Mouse (Mus musculus) lung, adult 10 weeks (tissue): Measurements from ENCODE around the gene Slc7a6os. TPM values are rescaled to one million over a fixed set of nuclear protein-coding genes. Genes with fewer than 3 reads are reported as not detected.

Experiments
- polyA plus RNA-seq: library from polyadenylated mRNA; stranded (reverse); fragments of 350-450 nt; fragmentation: Illumina TruSeq; extraction: RNeasy Lipid Tissue Mini Kit (QIAGEN cat#74804); gene quantifications from one replicate; pipeline ENCODE4 v1.2.3, GENCODE M21; 2014; ENCODE audit warnings: low read depth, low replicate concordance; ENCODE audit not compliant: insufficient read depth

The Slc7a6os gene
- polyA plus RNA-seq: 24.3 TPM

DNA sequence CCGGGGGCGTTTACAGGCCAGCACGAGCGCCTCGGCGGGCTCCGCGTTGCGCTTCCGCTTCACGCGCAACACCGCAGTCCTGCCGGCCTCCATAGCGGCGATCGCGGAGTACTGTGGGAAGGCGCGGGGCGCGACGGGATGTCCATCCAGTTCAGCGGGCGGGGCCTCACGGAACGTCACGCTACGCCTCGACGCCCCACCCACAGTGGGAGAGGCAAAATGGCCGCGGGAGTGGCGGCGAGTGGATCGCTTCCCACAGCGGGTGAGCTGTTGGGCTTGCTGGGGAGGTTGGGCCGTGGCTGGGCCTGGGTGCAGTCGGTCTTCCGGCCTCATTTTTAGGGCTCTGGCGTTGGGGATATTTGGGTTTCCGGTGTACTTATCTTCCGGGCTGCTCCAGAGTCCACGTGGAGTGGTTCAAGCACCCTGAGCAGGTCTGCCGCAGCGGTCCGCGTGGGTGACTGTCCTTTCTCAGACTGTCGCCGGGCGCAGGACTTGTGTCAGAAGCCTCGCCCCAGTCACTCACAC is at the start of gene Slc7a6os, which contains the start of gene Prmt7:
Slc7a6os (minus strand) TSS at position 115 of the 525 bp plus-strand sequence.
Prmt7 (plus strand) TSS at position 116 of the 525 bp plus-strand sequence.

DNA sequence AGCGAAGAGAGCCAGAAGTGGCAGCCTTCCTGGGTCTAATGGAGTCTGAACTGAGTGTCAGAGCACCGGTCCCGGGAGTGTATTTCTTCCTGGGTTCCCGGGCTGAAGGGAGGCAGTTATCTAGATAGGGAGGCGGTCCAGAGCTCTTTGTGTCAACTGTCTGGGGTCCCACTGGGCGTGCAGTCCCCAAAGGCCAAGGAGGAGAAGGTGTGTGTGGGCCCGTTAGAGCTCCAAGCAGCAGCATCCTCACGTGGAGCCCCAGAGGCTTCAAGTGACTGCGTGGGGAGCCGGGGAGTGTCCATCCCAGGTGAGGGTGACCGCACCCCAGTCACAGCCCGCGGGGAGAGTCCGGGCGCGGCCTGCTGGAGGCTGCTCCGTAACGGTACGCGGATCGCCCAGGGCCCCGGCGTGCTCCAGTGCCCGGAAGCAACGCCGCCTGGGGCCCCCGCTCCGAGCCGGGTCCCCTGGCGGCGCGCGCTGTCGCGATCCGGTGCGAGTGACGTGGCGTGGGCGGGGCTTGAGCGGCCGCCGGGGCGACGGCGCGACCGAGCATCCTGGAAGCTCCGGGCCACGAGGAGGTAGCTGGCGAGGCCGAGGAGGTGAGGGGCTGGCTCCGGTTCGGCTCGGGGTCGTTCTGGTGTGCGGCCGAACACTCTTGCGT is 42.2 kb downstream of the Slc7a6os start, which contains the start of gene Slc7a6:
Slc7a6 (plus strand) TSS at position 502 of the 661 bp plus-strand sequence.

Other genes starting within 250 kb of the Slc7a6os start
- gene Slc12a4, start 244.8 kb downstream of the Slc7a6os start, polyA plus RNA-seq: 21.9 TPM
- not detected for gene Dpep3, start 231.5 kb downstream of the Slc7a6os start, polyA plus RNA-seq
- 7.0 TPM for gene Dus2, start 219.6 kb downstream of the Slc7a6os start, polyA plus RNA-seq
- not detected for gene Dpep2nb, start 205.0 kb downstream of the Slc7a6os start, polyA plus RNA-seq
- 4.4 TPM for gene Ddx28, start 199.1 kb downstream of the Slc7a6os start, polyA plus RNA-seq
- 10.7 TPM for gene Nfatc3, start 152.1 kb downstream of the Slc7a6os start, polyA plus RNA-seq
- 11.1 TPM for gene Esrp2, start 74.0 kb downstream of the Slc7a6os start, polyA plus RNA-seq
- gene Pla2g15, start 60.5 kb downstream of the Slc7a6os start, polyA plus RNA-seq: 26.8 TPM
- gene Slc7a6, start 42.1 kb downstream of the Slc7a6os start, polyA plus RNA-seq: 6.6 TPM
- gene Prmt7, start within 50 bp of the Slc7a6os start, polyA plus RNA-seq: 9.5 TPM
- gene Smpd3, start 127.1 kb upstream of the Slc7a6os start, polyA plus RNA-seq: 1.6 TPM
- gene Zfp90, start 204.4 kb upstream of the Slc7a6os start, polyA plus RNA-seq: 4.6 TPM